Mouse (Mus musculus) urinary bladder, postnatal 14 days (tissue): Measurements from ENCODE around the gene Hps4.
A peak's percentile ranks its signal among the peaks of the same experiment; 100 is the strongest.

Experiments
- DNase-seq: peaks from one replicate; pipeline ENCODE4 v3.0.0; 2021; ENCODE audit warnings: low spot score

Gene Hps4

DNA sequence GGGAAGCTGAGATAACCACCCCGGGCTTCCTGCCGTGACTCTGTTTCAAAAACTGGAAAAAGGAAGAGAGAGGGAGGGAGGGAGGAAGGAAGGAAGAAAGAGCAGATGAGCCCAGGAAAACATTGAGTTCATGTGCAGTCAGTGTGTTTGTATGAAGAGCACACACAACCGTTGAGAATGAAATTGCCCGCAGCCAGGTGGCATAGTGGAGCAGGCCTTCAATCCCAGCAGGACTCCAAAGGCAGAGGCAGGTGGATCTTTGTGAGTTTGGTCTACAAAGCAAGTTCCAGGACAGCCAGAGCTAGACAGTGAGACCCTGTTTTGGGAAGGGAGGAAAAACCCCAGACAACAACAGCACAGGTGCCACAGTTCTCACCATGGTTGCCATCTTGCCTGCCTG lies 24.5 kb downstream of the Hps4 start:
- DNase-seq = no peak

DNA sequence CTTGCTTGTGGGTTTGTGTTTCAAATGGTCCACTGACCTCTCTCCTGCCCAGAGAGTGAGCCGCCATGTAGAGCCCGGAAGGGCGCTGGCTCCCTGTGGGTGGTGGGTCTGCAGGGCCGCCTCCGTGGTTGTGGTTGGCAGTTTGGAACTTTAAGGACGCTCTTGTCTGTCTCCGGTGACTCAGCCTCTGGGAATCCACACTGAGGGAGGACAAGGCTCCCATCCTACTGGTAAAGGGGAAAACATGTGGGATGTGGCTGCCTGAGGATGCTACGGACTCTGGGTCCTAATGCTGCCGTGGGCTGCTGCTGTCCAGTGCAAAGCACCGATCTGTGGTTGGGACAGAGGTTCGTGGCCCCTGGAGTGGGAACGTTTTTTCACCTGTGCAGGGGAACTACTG lies 25.0 kb downstream of the Hps4 start:
- no peak for DNase-seq

DNA sequence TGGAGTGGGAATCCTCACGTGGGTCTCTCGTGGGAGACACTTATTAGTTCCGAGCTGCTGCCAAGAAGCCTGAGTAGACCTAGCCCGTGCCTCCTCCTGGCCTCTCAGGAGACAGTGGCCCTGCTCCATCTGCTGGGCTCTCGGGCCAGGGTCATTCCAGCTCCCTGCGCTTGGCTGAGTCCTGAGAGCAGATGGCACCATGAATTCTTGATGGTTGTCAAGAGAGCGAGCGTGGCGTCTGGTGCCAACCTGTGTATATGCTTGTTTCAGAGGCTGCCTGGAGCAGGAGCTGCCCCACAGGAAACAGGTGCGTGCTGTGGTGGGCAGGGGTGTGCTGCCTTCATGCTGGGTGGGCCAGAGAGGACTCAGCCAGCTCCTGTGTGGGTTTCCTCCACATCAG lies 25.8 kb downstream of the Hps4 start:
- DNase-seq = no peak

DNA sequence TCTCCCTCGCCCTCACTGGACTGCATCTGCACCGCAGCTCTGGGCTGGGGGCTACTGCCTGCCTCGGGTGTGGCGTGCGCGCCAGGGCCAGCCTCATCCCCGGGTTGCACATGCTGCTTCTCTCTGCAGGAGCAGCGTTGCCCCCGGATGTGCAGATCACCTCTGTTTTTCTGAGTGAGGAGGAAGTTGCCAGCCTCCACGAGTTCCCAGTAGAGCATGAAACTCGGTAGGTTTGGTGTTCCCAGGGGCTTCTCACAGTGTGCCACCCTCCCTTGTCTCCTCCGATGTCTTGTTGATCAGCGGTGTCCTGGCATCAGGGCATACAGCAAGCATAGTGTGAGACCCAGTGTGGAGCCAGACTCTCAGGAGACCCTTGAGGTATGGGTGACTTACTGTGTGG lies 26.4 kb downstream of the Hps4 start:
- DNase-seq = no peak

DNA sequence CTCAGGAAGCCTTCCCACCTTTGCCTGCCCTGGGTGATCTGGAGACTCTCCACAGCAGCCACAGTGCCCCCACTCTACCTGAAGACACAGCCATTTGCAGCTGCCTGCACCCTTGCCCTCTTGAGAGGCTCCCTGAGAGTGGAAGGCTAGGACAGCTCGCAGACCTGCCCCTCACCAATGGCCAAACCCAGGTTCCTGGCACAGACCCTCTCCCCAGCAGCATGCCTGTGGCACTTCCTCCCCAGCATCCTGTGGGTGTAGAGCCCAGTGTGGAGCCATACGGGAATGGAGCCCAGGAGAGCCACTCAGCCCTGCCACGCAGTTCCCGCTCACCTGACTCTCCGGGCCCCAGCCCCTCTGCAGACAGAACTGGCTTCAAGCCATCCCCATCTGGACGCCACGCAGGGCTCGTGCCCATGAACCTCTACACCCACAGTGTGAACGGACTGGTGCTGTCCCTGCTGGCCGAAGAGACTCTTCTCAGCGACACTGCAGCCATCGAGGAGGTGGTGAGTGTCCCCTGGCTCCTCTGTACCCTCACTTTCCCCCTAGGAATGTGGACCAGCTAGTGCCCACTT lies 27.4 kb downstream of the Hps4 start:
- no peak for DNase-seq

DNA sequence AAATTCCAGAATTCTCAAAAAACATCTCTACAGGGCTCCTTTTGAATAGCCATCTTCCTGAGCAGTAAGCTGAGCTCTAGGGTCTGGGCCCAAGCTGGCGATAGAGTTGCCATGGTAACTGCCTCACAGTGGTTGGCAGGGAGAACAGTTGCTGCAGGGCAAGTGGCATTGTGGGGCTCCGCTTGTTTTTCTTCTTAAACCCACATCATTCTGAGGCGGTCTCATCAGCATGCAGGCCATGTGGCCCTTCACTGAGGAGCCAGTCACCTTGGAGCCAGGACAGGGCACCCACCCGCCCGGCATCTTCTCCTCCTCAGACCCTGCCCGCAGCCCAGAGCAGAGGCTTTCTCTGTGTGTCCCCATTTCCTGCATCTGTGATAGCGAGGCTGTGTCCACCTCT lies 29.1 kb downstream of the Hps4 start:
- DNase-seq = no peak

DNA sequence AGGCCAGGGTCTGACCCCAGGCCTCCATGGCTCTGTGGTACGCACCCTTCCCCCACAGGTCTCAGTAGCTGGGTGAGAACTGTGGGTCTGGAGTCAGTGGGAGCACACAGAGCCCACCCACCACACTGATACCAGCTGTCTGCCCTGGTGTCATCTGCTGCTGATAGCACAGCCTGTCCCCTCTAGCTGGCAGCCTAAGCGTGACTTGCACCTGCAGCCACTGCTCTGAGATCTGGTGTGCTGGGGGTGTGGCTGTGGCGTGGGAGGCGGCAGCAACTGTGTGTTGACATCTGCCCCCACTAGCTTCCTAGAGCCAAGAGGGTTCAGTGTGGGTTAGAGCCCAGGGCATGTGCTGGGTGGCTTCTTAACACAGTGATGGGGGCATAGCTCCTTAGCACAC lies 33.2 kb downstream of the Hps4 start:
- DNase-seq = no peak

DNA sequence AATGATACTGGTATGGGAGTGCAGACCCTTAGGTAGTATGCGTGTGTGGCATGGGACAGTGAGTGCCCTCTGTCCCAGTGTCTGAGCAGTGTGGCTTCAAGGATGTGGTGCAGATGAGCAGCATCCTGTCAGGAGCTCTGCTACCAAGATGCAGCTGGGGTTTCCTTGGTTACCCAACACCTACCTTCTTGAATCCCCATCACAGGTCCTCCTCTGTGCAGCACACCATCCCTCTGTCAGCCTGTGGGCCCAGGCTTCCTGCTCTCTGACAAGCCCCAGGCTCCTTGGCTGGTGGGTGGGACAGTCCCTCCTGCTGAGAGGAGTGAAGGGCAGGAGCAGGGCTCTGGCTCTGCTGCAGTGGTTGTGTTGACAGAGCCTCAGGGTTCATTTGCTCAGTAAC lies 34.5 kb downstream of the Hps4 start:
- no peak for DNase-seq

DNA sequence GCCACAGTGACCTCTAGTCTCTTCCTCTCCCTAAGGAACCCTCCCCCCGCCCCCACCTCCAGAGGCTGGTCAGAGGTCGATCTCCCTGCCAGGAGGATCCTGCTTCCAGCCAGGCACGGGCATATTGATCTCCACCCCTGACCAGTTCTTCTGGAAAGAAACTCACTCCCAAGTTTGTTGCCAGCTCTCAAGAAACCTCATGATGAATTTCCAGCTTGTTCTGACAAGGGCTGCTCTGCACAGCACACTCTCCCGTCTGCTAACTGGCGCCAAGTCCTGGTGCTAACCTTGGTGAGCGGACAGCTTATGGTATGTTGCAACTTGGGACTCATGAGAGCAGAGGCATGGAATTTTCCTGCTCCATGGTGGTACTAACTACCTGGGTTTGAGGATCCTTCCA lies 35.8 kb downstream of the Hps4 start:
- DNase-seq = no peak

DNA sequence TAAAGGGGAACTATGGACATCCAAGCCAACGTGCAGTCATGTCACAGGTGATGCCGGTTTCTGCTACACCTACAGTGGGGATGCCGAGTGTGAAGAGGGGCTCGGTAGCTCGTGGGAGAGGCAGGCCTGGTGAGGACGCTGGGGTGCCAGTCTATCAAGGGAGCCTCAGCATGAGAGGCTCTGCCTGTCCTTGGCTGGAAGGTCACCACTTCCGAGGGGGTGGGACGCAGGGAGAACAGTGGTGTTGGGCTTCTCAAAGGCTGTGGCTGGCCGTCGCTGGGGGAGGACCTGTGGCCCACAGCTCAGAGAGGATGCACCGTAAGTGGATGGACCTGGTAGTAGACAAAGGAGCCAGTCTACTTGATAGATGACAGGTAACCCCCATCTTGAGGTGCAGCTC lies 38.3 kb downstream of the Hps4 start:
- DNase-seq = no peak

DNA sequence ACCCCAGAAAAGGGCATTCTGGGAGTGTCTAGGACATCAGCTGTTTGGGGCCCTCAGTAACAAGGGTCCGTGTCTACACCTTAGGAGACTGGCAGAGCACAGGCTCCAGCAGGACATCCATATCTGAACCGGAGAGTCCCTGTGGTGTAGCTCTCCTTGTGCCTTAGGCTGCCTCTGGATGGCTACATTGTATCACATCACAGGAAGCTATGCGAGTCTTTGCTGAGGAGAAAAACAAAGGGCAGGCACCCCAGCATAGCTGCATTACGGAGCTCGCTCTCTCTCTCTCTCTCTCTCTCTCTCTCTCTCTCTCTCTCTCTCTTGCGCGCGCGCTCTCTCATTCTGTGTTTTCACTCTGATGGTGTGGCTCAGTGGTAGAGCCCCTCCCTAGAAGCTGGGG lies 39.2 kb downstream of the Hps4 start:
- DNase-seq = no peak

DNA sequence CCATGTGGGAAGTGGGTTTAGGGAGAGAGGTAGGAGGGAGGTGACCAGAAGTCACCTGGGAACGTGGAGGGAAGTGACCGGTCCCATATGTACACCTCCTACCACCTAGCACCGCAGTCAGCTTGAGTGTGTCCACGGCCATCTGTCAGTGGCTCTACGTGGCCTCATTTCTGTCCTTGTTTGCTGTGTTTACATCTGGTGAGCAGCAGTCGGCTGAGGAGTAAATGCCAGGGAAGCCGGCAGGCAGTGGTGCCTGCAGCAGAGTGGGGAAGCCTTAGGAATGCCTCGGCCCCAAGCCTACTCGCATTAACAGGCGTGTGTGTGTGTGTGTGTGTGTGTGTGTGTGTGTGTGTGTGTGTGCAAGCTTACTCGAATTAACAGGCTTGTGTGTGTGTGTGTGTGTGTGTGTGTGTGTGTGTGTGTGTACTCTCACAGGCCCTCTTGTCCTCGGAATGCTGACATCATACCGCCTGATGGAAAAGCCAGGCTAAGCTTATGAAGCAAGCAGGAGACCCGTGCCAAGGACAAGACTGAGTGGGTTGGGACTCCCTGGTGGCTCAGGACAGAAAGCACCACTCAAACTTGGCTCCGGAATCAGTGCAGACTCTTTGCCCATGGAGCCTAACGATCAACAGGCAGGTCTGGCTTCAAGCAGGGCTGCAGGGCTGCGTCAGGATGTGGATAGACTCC lies 39.9 kb downstream of the Hps4 start:
- DNase-seq = peak; percentile 31

DNA sequence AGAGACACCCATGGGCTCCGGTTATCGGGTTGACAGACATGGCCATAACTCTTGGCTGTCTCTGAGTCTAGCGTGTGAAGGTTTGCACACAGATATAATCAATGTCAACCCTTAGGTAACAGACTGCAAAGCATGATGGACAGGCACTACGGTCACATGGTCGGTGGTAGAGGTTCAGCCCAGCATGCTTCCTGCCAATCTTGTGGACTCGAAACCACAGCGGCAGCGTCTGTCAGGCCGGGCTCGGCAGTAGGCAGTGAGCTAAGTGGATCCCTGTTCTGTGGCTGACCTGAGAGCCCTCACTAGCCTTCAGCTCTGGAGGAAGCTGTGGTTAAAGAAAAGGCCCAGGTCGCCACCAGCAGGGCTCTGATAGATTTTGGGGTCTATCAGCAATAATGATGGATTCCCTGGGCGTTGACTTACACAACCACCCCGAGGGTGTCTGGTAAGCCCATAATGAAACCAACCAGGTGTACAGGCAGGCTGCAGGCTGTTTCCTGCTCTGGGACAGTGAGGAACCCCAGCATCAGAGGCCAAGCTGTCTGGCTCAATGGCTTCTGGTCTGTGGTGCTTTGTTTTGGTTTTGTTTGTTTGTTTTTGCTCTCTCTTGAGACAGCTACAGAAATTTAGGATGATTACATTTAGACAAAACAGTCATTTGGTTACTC lies 42.1 kb downstream of the Hps4 start:
- DNase-seq = no peak

DNA sequence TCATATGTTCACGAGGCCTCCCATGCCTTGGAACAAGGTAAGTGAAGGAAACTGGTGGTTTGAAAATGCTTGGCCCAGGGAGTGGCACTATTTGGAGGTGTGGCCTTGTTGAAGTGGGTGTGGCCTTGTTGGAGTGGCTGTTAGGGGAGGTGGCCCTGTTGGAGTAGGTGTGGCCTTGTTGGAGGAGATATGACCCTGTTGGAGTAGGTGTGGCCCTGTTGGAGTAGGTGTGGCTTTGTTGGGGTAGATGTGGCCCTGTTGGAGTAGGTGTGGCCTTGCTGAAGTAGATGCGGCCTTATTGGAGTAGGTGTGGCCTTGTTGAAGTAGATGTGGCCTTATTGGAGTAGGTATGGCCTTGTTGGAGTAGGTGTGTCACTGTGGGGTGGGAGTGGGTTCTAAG lies 43.1 kb downstream of the Hps4 start:
- no peak for DNase-seq

DNA sequence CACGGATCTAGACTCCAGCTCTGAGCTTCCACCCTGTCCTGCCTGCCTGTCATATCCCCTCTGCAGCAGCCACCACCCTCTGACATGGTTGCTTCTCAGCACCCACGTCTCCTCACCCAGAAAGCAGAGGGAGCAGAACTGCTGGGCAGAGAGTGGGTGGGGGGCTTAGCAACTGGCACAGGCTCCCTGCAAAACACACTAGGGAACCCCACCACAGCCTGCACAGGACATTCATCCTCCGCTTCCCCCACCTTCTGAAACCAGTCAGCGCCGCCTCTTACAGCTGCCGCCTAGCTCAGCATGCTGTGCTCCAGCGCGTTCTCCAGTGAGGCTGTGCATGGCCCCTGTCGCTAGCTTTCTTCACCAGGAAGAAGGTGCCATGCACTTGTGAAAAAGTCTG lies 46.5 kb downstream of the Hps4 start:
- DNase-seq = no peak

DNA sequence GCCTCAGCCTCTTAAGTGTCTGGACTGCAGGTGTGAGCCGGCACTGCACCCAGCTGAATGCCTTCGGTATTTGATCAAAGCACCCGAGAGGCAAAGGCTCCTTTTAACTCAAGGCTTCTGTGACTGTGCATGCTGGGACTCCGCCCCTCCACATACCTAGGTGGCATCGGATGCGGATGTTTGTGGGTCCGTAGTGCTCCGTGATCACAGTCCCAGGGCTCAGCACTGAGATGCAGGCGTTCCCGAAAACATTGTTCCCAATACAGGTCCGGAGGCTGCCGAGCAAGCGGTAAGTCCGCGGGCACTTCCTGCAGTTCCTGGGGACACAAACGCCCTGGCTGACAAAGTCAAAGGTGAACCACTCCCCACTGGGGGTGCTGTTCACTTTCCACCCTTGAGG lies 48.1 kb downstream of the Hps4 start:
- DNase-seq = no peak

DNA sequence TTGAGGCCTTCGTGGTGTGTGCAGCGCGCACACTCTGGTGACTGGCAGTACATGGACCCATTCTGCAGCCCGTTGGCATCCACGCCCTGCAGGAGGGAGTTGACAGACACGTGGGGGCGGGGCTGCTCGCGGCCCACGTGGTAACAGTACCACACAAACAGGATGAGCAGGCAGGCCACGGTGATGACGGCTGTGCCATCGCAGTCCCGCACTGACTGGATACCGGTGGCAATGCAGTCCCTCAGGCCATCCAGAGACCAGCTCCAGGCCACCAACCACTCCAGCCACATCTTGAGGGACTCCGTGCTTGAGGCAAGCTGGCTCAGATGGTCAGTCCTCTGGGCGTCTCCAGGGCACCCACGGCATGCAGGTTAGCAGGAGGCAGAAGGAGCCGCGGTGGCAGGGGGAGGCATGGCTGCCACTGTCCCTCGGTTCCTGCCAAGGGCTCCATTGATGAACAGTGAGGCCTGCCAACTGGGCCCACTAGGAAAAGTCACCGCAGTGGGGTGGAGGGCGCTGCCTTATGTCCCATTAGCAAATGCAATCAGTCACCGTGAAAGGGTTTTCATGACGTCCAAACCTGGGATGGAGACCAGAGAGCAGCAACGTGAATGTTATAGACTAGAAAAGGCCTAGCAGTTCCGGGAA lies 48.9 kb downstream of the Hps4 start:
- no peak for DNase-seq

DNA sequence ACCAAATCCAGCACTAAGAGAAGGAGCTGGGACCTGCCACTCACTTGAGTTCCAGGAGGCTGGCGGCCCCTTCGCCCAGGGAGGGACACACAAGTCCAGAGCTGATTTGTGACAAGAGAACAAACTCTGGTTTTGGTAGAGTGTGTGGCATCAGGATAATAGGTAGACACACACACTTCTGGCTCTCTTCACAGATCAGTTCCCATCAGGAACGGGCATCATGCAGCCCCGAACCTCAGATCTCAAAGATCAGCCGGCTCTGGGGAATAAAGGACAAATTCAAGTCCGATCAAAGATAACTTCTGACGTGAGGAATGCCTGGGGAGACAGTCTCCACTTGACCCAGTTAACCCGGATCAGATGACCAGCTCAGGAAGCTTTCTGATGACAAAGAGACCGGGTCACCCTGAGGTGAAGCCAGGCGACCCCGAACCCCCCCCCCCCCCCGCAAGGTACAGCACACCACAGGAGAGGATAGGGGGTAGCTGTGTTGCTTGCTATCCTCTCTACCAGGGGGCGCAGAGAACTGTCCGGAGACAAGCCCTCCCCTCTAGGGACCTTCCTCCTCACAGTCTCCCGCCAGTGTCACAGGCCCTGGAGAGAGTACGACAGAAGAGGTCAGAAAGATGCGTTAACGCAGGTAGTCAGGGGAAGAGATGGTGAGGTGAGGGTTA lies 51.0 kb downstream of the Hps4 start:
- DNase-seq = no peak

DNA sequence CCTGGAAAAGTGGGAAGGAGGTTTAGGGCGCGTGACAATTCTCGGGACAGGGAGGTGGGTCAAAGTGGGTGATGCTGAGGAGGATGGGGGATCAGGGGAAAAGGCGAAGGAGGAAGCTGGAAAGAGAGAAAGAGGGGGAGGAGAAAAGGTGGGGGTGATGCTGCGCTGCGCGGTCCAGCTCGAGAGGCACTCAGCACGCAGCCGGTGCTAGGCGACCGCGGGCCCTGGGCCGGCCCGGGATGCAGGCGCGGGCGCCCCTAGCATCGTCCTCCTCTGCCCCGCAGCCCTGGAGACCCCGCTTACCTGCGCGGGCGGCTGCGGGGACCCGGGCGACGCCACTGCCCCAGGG lies 51.5 kb downstream of the Hps4 start:
- DNase-seq = no peak

DNA sequence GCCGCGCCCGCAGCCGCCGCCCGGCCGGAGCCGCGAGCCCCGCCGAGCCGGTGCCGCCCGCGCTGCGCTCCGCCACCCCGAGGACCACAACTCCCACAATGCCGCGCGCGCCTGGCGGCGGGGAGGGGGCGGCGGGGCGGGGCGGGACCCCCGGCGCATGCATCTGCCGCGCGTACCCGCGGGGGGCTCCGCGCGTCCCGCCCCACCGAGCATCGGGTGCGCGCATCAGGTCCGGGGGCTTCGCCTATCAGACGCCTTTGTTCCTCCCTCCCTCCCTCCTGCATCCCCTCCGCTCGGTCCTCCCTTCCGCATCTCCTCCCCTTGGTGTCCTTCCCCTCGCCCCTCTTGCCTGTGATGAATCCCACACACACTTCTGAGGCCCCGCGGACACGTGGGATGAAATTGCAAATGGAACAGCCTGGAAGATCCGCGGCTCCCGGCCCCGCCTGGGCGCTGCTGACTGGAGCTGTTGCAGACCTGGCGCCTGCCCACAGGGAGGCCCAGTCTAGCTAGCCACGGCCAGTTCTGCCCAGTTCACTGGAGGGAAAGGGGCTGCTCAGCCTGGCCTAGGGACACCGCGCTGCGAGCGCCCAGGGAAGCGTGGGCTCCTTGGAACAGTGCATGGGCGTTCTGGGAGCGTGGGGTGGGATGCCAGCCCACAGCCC lies 52.0 kb downstream of the Hps4 start, which contains the start of gene Asphd2:
Asphd2 (minus strand) TSS at position 88 of the 665 bp plus-strand sequence.
- DNase-seq = peak; percentile 19

DNA sequence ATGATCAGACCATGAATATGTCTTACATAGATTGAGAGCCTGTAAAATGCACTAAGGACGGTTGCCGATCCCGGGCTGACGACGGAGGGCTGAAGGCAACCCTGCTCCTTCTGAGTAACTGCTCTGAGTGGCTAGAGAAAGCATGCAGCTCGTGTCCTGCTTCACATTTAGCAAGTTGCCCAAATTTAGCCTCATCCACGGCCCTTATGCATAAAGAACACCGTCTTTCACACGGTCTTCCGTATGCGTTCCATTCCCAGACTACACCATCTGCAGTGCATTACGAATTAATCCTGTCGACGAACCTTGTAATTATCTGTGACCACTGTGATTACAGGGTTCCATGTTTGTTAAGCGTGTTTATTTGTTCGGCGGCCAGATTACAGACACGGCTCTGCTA lies 53.2 kb downstream of the Hps4 start:
- DNase-seq = no peak

DNA sequence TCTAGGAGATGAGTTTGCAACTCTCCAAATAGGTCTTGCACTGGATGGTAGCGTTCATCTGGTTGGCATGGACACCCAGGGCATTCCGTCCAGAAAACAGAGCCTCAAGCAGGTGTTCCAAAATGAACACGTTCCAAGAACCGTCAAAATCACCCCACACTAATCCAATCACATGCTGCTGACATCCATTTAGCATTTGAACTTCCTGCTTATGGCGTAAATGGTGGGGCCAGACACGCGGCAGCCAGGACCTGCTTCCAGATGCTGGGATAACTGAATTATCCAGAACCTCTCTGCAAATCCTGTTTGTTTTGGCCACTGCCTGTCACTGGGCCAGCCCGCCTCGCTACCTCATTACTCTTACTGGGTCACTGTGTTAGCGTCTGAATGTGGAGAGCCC lies 56.4 kb downstream of the Hps4 start:
- no peak for DNase-seq
